Mouse (Mus musculus) monocyte, adult 2 months (primary cell): ENCODE results near the gene Higd1c.
A peak's percentile ranks its signal among the peaks of the same experiment; 100 is the strongest.
"Not testable (repeated sequence)": the region's sequence is repeated elsewhere in the genome, so short reads cannot be mapped to it uniquely, and the experiment has no call there.

Experiments used
- DNase-seq, 2 experiments: peaks; one replicate each; pipeline ENCODE4 v3.0.0; 2022; ENCODE audit warnings: low spot score in 2 of 2, low read depth in 1 of 2

Gene Higd1c

DNA sequence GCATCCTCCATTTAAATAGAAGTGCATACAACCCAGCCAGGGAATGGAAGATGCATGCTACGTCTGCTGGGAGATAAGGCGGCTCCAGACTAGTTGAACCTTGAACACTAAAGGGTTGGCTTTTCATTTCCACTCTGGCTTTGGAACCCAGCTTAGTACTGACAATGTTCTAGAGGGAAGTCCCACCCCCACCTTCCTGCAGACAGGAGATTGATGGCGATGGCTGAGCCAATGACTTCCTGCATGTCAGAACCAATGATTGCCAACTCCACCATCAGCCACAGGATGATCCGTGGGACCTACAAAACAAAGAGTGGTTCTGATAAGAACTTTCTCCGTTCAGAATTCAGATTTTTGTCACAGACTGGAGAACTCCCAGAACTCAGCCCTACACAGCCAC, 41.7 kb downstream of the Higd1c start:
- no peak for DNase-seq

DNA sequence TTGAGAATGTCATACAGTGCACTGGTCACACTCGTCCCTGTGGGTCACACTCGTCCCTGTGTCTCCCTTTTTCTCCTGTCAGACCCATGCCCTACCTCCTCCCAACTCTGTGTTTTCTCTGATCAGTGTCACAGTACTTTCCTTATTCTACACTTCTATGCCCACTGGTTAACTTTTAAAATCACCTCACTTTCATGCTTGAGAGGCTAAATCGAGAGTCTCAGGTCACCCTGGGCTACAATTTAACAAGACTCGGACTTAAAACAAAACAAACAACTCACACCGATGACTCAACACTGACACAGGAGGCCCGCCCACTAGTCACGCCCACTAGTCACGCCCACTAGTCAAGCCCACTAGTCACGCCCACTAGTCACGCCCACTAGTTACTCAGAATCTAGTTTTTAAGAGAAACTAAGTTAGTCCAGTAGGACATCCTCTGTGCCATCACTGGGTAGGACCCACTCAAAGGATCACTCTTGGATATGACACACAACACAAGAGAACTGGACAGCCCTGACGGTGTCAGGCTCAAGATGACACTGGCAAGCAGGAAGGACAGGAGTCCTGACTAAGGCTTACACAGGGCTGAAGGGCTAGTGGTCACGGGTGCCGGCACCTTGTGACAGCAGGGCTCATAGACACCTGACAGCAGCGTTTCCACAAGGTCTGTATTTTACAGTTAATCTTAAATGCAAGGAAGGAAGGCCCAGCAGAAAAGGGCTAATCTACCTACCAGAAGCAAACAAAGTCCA, 46.8 kb downstream of the Higd1c start:
- DNase-seq = peak; percentile 12 to 29

DNA sequence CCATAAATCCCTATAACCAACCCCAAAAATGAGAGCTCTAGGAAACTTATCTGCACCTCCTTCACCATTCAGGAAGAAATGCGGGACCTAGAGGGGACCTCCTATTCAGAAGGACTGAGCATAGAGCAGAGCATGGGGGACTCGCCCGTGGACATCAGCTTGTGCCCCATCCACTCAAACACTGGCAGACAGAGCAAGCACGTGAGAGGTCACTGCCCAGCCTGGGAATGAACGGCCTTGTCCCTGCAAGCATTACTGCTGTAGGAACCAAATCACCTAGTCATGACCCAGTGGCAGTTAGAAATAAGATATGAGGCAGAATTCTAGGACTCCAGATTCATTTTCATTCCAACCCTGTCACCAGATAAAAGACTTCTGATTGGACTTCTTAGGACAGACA, 47.4 kb downstream of the Higd1c start:
- DNase-seq = no peak

DNA sequence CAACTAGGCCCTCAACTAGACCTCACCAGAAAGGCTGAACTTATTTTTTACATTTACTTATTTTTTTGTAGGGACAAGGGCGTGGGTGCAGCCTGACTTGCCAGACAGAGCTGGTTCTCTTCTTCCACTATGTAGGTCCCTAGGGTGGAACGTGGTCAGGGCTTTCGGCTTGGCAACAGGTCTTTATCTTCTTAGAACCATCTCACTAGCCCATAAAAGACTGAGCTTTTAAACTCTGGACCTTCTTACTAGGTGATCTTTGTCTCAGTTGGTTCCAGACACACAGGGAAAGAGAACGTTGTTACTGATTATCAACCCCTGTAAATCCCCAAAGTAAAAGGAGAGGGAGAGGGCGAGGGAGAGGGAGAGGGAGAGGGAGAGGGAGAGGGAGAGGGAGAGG, 49.0 kb downstream of the Higd1c start:
- no peak for DNase-seq

DNA sequence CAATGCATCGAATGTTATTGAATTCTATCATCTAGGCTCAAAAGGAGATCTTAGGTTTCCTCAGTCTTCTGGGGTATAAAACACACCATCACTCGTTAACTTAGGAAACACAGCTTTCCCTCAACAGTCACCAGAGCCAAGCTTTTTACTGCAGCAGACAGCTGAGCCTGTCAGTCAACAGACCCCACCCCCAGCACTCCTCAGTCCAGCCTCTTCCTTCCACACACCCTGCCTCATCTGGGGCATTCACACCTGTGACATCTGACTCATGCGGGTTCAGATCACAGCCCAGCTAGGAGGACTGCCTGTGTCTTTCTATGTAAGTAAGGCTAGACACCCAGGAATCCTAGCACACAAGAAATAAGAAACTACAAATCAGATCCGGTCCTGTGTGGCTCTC, 49.7 kb downstream of the Higd1c start:
- DNase-seq = no peak

DNA sequence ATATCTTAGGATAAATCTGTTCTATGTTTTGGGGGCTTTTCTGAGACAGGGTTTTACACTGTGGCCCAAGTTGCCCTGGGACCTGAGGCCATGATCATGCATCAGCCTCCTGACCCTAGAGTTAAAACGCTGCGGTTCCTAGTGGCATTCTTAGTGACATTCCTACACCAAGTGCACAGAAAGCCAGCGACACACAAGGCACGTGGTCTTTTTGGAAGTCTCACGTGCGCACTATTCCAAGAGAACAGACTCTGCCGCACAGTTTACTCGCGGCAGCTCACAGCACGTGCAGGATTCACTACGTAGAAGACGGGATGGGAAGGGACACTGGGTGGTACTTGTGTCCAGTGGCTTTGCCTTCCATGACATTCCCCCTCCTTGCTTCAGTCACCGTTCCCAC, 50.6 kb downstream of the Higd1c start:
- no peak for DNase-seq

DNA sequence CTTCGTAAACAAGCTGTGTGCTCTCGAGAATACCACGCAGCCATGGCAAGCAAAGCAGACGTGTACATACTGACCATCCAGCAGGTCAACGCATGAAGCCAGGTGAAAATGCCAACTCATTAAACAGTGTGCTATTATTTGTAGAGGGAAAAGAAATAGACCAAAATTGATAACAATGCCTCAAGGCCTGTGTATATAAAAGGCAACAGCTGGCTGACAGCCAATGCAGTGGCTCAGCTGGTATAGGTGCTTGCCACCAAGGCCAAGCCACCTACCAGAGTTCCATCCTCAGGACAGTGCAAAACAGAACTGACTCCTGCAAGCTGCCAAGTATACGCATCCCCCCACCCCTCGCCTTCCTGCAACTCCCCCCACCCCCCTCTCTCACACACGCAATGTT, 51.3 kb downstream of the Higd1c start:
- DNase-seq = no peak

DNA sequence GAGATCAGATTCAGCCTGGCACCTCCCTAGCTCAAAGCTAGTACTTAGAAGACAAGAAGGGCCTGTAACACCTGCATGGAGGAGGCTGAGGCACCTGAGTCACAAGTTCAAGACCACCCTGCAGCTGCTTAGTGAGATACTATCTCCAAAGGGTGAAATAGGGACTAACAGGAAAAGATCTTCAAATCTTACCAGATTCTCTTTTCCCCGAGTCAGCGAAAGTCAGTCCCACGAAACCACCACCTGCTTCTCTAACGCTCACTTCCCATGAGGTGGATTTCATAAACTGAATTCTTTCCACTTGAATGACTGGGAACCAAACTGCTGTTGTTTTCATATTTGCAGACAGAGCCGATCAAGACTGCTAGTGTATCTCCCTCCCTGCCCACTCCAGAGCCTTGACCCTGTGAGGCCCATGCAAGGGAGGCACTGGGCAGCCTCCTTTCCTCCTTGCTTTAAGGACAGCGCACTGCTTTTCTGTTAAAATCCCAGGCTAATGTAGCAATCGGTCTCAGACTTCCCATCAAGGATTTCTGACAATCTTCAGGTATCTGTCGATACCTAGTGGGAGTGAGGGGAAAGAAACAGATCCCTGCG, 53.6 kb downstream of the Higd1c start:
- DNase-seq = no peak

DNA sequence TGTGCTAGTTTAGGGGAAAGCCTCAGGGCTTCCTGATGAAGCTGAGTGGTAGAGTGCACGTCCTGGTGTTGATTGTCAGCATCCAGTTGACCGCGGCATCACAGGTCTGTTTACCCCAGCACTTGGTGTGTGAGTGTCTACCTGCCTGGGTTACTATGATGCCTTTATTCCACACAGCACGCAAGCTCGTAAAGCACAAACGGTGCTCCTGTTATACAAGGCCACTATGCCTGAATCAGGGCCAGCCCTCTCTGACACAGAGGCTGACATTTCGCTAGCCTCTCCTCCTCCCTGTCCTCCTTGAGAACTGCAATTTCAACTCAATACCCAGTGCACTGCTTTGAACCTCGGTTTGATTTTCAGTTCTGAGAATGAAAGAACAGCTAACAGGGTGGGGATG, 55.0 kb downstream of the Higd1c start:
- no peak for DNase-seq

DNA sequence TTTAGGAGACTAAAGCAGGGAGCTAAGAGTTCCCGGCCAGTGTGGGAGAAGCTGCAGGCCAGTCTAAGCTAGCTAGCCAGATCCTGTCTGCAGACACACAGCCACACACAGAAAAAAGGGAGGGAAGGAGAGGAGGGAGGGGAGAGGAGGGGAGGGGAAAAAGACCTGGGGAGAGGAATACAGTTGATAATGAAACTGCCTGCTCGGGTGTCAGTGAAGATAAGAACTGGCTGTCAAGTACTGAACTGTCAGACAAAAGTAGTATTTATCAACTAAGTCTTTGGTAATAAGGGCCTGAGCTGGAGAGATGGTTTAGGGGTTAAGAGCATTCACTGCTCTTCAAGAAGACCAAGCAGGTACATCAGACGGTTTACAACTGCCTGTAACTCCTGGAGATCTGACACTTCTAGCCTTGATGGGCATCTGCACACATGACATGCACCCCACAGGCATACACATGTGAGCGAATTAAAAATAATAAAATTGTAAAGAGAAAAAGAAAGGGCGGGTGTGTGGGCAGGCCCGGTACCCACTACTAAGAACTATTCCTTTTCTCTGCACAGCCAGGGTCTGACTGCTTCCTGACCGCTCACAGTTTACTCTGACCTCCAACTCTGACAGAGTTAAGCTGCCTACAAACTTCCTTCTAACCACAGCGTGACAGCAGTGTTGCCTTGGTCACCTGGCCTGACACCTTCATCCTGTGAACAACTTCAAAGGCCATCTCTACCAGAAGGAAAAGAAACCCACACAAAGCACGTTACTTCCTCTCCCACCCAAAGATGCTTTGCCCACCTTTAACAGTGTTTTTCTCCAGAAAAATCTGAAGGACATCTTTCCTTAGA, 55.8 kb downstream of the Higd1c start:
- DNase-seq = no peak

DNA sequence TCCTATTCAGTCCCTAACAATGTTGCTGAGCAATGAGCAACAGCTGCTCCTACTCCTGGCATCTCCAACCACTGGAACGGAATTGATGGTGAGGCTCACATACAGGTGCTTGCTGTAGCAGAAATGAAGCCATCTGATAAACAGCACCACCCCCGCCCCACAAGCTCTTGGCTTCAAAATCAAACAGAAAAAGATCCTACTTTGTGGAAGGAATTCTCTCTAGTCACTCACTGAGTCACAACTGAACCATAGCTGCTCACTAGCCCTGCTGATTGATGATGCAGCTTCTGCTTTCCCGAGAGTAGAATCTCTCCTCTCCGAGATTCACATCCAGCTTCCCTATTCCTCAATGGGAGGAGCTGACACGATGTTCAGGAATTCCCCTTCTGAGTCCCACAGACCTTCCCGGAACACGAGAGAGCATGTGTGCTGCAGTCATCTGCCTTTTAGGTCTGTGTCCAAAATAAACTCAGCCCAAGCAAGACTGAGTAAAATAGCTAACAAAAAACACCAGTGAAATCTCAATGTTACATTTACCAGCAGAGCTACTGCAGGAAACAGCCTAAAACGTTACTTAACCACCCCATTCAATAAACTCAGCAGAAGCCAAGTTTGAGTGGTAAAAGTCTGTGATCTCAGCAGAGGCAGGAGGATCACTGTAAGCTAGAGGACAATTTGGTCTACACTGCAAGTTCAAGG, 56.9 kb downstream of the Higd1c start:
- peak; percentile 13 to 32 for DNase-seq

DNA sequence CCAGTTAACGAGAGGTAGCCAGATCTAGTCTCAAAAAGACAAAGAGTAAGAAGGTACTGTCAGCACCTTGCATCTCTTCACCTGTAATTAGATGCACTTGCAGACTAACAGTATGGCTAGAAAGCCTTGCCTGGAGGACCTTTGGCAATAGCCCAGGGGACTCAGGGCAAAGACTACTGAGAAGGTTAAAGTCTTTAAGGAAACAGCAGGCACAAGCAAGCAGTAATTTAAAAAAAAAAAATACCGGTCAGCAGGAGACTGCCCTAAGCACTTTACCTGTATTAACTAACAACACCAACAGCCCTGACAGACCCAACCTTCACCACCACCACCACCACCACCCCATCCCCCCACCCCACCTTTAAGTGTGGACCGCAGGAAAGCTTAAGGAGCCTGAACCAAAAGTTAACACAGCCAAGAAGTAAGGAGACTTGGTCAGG, 57.4 kb downstream of the Higd1c start, which contains the start of gene Gm5475:
Gm5475 (plus strand) TSS at position 390 of the 440 bp plus-strand sequence.
- not testable (repeated sequence) for DNase-seq

DNA sequence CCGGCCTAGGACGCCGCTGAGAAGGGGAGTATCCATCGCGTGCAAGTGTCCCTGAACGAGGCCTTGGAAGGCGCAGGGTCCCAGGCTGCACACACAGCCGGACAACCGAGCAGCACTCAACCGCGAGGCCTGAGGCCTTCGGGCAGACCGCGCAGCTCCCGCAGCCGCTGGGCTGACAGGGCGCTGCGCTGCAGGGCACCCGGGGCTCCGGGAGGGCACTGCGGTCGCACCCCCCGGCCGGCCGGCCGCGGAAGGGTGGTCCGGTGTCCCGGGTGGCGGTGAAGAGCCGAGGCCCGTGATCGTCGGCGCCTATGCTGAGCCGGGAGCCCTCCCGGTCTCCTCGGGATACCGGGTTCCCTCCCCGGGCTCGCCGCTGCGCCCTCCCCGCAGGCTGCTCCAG, 58.1 kb downstream of the Higd1c start:
- no peak for DNase-seq

DNA sequence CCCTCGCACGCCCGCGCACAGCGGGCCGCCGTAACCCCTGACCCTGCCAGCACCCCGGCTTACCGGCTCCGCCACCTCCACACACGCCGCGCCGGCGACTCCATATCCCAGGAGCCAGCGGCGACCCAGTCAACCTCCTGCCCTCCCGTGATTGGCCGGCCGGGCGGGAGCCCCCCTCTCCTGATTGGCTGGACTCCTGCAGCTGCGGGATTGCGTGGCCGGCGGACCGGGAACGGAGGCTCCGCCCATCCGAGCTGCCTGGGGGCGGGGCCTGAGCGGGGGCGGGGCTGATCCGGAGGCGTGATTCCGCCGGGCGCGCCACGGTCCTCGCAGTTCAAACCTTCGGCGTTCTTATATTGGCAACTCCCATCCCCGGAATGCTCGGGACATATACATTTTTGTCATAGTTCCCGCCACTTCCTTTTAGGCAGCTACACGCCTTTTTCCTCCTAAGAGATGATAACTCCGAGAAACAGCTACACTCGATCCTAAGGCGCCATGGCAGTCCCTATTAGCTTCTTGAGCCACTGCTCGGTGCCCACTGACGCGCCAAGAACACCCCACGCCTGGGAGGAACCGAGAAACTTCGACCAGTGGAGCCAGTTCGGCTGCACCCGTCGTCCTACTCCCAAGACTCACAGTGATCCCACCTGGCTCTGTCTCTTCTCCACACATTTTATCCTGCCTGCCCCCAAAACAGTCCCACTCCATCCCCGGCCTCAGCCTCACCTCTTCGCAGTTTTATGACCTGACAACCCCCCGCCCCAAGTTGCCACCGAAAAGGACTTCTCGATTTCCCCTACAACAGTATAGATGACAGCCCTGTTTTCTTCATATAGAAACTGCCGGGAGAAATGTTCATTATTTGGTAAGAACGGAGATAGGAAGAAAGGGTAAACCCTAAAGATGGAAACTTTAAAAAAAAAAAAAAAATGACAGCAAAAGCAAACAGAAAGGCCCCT, 58.8 kb downstream of the Higd1c start:
- DNase-seq = peak; percentile 85 to 89

DNA sequence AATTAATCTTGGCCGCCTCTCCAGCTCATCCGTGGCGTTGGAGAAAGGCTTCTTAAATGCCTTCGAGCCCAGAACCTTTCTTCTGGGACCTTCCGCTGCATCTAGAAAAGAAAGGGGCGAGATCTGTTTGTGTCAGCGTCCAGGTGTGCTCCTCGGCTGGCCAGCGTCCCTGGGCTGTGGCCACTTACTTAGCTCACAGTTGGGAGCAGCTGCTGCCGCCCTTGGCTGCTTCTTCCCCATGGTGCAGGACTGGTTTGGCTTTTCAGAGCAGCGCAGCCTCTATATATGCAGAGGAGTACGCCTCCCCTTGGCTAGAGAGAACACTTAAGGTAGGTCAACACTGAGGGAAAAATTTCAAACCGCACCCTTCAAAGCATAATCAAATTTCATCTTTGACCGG, 59.6 kb downstream of the Higd1c start:
- no peak for DNase-seq

DNA sequence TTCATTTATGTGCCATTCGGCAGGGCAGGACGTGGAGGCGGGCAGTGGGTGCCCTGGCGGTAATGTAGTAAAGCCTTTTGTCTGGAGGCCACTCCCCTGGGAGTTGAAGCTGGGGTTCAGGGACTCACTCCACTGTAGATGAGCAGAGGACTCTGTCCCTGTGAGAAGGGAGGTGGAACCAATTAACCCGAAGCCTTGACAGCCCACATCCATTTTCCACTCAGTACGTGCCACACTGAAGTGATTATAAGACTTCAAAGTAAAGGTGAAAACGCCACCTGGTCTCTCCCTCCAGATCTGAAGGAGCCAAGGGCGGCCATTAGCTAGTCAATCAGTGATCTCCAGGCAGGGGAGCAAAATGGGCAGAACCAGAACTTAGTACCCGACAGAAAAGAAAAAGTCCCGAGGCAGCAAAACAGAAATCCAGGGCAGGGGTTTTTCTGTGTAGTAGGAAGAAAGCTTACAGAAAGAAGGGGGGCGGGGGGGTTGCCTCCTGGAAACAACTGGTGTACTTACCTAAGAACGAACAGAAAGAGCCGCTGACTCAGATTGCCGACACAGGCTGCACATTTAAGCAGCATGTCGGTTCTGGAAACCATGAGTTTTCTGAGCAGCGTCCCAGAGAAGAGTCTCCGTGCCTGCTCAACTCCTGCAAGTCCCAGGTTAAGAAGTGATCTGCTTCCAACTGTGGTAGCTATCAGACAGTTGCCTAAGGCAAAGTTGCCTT, 60.2 kb downstream of the Higd1c start, which contains the start of gene Slc11a2:
Slc11a2 (minus strand) TSS at position 677 of the 727 bp plus-strand sequence.
- no peak for DNase-seq

DNA sequence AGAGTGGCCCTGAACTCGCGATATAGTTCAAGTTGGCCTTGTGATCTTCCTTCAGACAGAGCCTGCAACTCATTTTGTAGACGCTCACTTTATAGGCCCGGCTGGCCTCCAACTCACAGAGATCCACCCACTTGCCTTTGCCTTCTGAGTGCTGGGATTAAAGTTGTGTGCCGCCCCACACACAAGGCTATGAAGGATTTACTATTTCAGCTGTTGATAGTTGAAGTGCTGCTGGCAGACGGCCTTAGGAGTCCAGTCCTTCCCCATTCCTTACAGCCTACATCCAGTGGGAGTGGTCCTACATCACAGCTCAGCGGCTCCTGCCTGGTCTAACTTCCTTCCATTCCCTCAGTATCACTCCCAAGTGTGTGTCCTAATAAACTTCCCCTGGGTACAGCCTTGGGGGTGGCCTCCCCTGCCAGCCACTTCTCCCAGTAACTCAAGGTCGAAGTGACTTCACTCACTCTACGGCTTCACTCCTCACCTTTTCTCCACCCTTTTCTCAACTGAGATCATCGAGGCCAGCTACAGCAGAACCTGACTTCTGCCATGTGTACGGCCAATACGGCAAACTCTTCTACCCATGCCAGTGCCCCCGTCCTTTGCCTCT, 64.1 kb downstream of the Higd1c start:
- DNase-seq = no peak

DNA sequence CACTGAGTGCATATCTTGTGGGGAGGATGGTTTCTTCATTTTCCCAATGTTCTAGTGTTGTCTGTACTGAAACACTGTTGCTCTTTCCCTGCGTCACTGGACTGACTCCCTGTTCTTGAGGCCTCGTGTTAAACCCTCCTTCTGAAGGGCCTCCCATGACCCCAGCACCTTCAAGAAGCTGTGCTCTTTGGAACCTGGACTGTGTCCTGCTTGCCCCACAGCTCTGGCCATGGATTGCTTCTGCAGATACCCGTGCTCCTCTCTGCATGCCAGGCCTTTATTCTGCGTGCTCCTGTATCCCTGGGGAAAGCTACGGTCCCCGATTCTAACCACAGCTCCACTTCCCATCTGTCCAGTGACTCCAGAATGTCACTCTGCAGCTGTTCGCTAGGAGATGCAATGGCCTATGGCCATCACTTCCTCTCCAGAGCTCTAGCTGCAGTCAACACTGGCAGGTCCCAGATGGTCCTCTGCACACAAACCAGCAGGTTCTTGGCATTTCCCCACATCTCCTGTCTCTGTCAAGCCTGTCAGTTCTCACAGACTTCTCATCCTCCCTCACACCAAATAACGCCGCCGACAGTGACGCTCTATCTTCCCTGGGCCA, 65.7 kb downstream of the Higd1c start:
- DNase-seq = no peak

DNA sequence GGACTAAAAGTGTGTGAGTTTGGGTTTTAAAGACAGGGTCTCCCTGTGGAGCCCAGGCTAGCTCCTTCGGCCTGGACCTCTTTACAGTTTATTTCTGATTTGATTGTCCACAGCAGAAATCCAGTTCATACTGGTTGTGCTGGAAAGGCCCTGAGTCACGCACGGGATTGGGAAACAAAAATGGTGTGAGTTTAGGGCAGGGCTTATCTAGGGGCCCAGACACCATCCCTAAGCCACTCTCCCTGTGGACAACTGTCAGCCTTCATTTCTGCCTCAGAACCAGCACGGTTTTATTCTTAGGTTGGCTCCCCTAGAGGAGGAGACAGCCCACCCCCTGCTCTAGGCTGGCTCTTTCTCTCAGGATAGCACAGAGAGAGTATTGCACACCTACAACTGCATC, 68.9 kb downstream of the Higd1c start:
- no peak for DNase-seq
